Mouse (Mus musculus) adrenal gland, postnatal 4 days (tissue): ENCODE results near the gene Gm11213. TPM values are rescaled to one million over a fixed set of nuclear protein-coding genes. Genes with fewer than 3 reads are reported as not detected.

Source experiments
- DNase-seq, 2 experiments: peaks; one replicate each; pipeline ENCODE4 v3.0.0; 2021 to 2022; ENCODE audit warnings: low spot score in 2 of 2, mixed read lengths in 2 of 2
- long read RNA-seq, 2 experiments: library from polyadenylated mRNA; stranded (forward); transcript quantifications; one replicate each; pipeline ENCODE4 v2.0.0; 2021
- total RNA-seq, 2 experiments: library from RNA; stranded (reverse); gene quantifications; 2 replicates each; pipeline ENCODE4 v1.2.3; 2021

The Gm11213 gene
- total RNA-seq: not detected
- long read RNA-seq, experiment 1: 0 reads
- long read RNA-seq, experiment 2: 0 reads

DNA sequence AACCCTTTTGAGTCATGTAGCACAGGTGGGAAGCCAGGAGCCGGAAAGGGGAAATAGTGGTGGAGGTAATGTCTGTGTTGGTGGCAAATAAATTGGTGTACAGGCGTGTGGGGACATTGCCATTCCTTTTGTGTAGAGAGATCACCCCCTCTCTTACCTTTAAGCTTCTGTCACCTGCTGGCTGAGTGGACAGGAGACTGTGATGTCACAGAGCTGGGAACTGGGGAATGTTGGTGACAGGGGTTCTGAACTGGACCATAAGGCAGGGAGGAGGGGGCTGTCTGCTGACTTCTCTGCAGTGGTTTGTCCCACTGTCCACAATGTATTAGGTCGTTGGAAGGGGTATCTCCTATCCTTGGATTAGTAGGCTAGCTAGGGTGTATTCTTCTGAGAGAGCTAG is at the start of gene Gm11213:
TSS of gene Gm11213 (minus strand) at position 317 of the 400 bp plus-strand sequence.
- no peak for DNase-seq

DNA sequence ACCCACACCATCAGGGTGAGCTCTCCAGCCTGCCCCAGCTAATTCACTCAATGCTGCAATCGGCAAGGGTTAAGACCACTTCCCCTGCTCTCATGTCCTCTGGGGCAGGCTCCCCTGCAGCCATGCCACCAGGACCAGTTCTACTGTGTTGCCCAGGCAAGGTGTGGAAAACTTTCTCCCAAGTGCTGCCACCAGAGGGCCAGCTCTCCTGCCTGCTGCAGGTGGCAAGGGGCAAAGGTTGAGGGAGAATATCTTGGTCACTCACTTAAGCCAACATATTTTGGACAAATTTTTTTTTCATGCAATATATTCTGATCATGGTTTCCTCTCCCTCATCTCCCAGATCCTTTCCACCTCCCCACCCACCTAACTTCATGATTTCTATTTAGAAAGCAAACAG is 49.3 kb upstream of the Gm11213 start:
- no peak for DNase-seq

DNA sequence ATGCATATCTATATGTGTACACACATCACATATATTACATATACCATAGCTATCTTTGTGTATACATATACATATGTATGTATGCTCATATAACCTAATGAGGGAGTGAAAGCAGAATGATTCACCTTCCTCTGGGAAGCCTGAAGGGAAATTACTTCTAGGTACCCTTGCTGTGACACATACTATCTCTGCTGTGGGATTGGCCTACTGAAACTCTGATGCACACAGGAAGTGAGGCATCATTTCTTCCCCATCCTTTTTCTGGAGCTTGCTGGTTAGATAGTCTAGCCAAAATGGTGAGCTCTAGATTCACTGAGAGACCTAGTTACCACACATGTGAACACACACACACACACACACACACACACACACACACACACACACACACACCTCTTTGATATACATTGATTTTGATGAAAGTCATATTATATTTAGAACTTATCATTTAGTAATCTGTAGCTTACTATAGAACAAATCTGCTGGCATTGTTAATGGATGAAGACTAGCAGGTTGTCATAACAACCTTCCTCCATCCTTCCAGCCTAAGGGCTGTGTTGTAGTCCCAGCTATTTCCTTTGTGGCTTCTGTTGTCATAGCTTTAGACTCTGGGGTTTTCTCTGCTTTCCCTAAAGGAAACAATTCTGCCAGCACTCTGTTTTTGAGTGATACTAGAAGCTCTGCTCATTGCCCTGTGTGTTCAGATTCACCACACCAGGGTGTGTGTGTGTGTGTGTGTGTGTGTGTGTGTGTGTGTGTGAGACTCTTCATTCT is 39.1 kb upstream of the Gm11213 start:
- DNase-seq: no peak

DNA sequence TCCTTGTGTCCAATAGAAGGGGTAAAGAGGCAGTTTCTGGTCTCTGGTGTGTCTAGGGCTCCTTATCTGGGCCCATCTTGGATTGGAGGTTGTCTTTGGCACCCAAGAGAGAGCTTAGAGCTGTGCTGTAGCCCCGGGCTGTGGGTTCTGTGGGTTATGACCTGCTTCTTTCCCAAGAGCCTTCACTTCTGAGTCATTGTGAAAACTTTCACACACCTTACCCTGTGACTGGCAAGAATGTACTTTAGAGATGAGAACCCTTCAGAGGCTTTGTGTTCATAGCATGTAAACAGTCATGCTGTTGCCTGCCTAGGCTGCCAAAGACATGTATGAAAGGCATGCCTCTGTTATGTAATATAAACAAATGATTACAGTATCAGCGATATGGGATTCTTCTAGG is 34.8 kb upstream of the Gm11213 start:
- no peak for DNase-seq

DNA sequence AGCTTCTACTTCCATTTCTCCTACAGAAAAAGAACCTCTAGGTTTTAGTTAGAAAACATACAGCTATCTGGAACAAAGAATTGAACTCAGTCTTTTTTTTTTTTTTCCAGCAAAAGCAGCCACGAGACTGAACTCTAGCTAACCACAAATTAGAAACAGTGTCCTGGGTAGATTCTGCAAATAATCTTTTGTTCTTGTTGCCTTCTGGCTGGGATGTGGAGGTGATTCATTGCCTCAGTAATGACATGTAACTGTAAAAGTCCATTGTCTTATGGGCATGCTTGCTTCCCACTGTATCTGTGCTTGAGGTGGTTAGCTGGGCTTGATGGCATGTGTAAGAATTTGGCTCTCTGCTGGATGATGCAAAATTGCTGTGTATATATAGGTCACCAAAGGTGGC is 33.5 kb upstream of the Gm11213 start:
- no peak for DNase-seq

- DNase-seq: no peak
These were observed 28.1 kb upstream of the Gm11213 start for GRCm38 (mm10) chr4:63633181-63633580.

DNA sequence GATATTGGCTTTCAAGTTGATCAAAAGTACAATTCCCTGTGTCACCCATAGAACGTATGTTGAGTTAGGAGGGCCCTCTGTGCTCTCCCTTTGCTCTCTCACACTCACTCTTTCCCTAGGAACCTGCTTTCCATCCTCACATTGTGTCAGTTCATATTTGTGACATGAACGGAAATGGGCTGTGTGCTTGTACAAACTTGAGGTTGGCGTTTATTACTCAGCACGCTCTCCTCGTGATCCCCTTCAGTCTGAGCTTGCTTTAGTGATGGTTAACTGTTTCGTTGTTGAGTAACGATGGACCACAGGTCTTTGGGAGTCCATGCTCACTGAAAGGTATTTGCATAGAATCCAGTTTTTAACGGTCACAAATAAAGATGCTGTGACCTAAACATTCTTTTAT is 22.1 kb upstream of the Gm11213 start:
- no peak for DNase-seq

GRCm38 (mm10) chr4:63625563-63626080 is 20.6 kb upstream of the Gm11213 start:
- DNase-seq: no peak

DNA sequence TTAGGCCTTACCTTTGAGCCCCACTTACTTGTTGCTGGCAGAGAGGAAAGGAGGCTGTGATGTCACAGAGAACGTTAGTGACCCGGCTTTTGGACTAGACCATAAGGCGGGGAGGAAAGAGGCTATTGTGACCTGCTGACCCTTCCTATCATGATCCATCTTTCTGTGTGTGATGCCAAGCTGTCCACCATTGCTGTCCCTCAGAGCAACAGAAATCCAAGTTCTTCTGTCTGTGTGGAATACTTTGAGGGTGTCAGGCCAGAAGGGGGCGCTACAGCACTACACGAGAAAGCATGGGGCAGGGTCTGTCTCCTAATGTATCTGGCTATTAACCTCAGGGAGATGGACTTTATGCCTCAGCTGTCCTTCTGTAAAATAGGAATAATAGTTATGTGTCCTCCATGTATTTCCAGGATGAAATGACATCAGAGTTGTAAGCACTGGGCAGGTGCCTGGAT is 17.3 kb upstream of the Gm11213 start, which contains the start of gene Tex48:
TSS of gene Tex48 (minus strand) at position 51 of the 458 bp plus-strand sequence.
- DNase-seq: no peak

GRCm38 (mm10) chr4:63621861-63622260 is 16.8 kb upstream of the Gm11213 start:
- DNase-seq: no peak

- no peak for DNase-seq
These were observed 3.3 kb upstream of the Gm11213 start for GRCm38 (mm10) chr4:63608391-63608790.

DNA sequence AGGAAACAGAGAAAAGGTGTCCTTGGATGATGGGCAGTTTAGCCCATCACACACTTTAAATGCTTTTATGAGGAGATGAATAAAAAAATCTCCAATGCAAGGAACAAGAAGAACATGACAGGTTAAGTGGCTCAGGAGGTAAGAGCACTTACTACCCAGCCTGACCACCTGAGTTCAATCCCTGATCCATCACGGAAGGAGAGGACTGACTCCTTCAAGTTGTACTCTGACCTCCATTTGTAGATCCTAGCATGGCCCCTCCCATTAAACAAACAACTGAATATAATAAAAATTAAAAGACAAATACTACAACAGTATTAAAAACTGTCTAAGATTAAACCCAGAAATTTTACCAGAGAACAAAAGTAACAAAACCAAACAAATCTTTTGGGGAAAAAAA is 907 bp upstream of the Gm11213 start:
- no peak for DNase-seq

- no peak for DNase-seq
These were observed 484 bp upstream of the Gm11213 start for GRCm38 (mm10) chr4:63605545-63605944.

GRCm38 (mm10) chr4:63601263-63601662 is 3.8 kb downstream of the Gm11213 start:
- DNase-seq: no peak

DNA sequence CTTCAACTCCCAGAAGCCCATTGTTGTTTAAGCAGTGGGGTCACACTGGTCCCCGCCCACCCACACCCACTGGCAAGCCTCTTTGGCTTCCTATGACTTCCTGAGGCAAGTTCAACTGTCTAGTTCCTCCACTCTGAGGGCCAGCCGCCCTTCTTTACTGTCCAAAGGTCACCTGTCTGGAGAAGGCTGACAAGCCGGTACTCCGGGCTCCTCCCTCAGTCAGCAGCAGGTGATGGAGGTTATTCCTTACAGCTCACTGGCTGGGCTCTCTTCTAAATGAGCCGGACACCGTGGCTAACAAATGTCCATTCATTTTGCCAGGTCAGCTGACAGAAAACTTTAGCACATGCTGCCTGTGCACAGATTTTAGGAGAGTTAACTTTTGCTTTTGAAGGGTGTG is 4.3 kb downstream of the Gm11213 start:
- no peak for DNase-seq

GRCm38 (mm10) chr4:63596010-63596409 is 9.1 kb downstream of the Gm11213 start:
- no peak for DNase-seq

- no peak for DNase-seq
These were observed 9.8 kb downstream of the Gm11213 start for GRCm38 (mm10) chr4:63595259-63595658.

- DNase-seq: no peak
These were observed 10.5 kb downstream of the Gm11213 start for GRCm38 (mm10) chr4:63594459-63595110.

DNA sequence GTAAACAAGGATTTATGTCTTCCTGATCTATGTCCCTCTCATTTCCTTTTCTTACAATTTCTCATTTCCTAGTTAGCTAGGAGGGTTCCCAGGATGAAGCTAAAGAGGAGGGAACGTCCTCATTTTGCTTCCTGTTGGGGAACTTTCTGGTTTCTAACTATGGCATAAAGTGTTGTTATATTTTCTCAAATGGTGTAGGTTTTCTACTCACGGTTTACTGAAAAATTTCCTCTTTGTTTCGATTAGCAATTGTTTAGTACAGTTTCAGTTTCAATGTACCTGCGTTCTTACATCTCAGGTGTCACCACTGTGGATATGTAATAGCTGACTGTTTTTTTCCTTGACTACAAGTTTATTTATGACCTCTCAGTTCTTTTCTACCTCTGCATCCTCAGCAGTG is 14.5 kb downstream of the Gm11213 start:
- no peak for DNase-seq

DNA sequence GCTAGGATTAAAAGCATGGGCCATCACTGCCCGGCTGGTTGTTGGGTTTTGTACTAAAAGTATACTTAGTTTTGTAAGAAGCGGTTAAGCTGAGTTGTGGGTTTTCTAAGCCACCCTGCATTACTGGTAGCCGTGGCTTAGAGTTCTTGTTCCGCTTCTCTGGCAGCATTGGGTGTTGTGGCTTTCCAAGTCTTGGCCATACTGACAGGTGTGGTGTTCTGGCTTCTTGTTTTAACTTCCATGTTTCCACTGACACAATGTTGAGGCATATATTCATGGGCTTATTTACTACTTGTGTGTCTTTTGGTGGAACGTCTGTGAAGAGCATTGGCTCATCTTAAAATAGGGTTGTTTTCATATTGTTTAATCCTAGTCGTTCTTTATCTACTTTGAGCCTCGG is 15.1 kb downstream of the Gm11213 start:
- no peak for DNase-seq

GRCm38 (mm10) chr4:63586240-63586639 is 18.8 kb downstream of the Gm11213 start:
- DNase-seq: no peak

DNA sequence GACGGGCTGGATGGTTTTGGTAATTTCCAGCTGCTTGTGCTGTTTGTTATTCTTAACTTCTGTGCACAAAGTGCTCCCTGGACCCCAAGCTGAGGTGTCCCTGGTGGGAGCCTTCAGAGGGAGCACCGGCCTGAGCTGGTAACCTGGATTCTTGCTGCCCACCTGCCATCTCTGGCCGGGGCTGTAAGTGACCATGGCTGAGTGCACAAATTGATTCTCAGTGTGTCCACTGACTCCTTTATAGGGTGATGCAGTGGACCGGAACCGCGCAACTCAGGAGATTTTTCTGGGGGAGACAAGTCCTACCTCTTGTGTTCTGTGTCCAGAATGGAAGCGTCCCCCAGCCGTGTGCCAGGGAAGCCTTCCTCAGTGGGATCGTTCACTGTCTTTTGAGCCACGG is 19.8 kb downstream of the Gm11213 start:
- DNase-seq: no peak
